12 mouse cellular contexts compared by ENCODE assay signal in the genomic region with DNA sequence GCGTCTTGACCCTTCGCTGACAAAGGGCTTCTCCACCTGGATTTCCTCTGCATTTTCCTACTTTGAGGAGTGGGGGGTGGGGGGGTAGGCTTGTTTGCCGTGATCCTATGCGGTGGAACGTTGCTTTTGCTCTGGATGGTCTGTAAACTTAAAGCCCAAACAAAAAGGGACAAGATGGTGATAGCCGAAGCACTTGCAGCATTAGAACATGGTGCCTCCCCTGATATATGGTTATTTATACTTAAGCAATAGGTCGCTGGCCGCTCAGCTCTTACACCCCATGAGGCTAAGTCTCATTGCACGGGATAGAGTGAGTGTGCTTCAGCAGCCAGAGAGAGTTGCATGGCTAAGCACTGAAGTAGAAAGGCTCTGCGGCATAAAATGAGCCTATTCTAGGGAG. TPM values are rescaled to one million over a fixed set of nuclear protein-coding genes. Genes with fewer than 3 reads are reported as not detected.
"Had no signal": no experiment of that assay in that cellular context is flagged by ENCODE, and none has a peak within 500 bp of the region (broad histone marks: within the 10 kb centered on the region; RNA-seq: fewer than 3 reads in every experiment).

No protein-coding gene starts in this region.

RNA-seq across cellular contexts. Expression of a gene that starts 58.1 kb away (rescaled TPM):
- polyA plus RNA-seq: neural tube, embryonic 13.5 days; neural tube, embryonic 14.5 days; neural tube, embryonic 15.5 days; small intestine, adult 2 months; spleen, adult 2 months; stomach, embryonic 14.5 days; stomach, embryonic 15.5 days; stomach, embryonic 16.5 days; stomach, postnatal 0 days; thymus, adult 2 months; thymus, postnatal 0 days; urinary bladder, adult 2 months had no signal
